Mouse (Mus musculus) cerebellum, adult (tissue): ENCODE measurements around the gene Hdhd5.

ENCODE experiments used
- ATAC-seq: cut with Nextera tagmentation; 2 replicates; pipeline ENCODE4 v1.9.2; 2017; ENCODE audit warnings: mild to moderate bottlenecking, moderate library complexity, mixed read lengths; ENCODE audit not compliant: insufficient number of reproducible peaks, low FRiP score, low TSS enrichment

Gene Hdhd5

DNA sequence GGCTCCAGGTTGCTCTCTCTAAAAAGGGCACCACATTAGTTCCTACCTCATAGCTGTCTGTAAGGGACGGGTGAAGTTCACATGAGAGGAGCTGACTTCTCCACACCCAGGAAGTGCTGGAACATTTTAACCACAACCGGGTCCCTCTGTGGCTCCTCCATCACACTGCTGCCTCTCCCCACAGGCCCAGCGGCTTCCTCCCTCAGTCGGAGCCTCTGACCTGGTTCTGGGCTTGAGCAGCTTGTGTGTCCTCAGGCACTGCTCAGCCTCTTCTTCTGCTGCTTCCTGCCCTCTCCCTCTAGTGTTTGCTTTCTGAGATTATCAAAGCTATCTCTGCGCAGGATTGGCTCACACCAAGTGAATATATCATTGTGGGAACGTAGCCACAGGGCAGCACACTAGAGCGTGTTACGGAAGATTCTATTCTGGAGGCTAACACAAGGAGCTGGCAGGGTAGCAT is 45.0 kb downstream of the Hdhd5 start:
- ATAC-seq = peak; percentile 80

DNA sequence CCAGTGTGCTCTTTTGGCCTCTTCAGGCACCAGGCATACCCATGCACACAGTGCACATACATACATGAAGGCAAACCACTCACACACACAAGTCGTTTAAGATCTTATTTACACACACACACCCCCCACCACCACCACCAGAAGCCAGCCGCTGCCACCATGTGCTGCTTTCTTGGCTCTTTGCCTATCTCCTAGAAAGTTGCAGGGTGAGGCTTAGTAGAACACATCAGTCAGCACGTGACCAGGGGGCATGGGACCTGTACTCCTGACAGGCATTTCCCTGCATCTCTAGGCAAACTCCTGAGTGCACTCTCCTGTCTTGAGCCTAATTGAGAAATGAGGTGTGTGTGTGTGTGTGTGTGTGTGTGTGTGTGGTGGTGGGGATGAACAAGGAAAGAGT is 46.1 kb downstream of the Hdhd5 start:
- no peak for ATAC-seq

DNA sequence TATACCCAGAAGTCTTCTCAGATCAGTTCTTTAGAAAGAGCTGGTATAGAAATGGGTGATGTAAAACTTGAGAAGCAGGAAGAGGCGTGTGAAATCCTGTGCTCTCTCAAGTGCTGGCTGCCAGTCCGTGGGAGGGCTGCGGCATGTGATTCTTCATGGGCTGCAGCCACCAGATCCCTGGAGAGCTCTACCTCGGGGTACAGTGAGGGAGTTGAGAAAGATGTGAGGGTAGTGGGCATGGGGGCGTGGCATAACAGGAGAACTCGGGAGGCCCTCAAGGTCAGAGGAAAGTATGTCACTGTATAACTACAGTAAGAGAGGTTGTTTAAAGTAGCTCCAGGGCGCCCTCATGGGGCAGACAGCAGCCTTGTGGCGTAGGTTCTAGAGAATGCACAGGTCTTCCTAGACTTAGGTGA is 47.9 kb downstream of the Hdhd5 start:
- ATAC-seq = no peak

DNA sequence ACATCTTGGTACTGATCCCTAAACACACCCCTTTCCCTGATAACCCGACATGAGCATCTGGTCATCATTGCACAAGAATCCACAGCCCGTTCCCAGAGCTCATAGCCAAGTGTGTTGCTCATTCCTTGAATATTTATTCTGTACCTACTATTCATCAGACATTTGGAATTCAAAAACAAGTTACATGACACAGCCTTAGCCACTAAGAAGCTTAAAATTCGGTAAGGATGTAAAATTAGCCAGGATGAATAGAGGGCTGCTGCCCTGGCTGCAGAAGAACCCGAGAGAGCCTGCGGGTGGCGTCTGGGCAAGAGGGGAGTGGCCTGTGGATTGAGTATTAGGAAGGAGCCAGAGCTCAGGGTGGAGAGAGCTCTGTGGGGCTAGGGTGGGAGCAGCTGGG is 48.4 kb downstream of the Hdhd5 start:
- no peak for ATAC-seq

DNA sequence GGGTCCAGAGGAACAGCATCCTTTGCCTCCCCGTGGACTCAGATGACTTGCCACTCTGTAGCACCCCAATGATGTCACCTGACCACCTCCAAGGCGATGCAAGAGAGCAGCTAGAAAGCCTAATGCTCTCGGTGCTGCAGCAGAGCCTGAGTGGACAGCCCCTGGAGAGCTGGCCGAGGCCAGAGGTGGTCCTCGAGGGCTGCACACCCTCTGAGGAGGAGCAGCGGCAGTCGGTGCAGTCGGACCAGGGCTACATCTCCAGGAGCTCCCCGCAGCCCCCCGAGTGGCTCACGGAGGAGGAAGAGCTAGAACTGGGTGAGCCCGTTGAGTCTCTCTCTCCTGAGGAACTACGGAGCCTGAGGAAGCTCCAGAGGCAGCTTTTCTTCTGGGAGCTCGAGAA is 49.1 kb downstream of the Hdhd5 start:
- ATAC-seq = no peak

DNA sequence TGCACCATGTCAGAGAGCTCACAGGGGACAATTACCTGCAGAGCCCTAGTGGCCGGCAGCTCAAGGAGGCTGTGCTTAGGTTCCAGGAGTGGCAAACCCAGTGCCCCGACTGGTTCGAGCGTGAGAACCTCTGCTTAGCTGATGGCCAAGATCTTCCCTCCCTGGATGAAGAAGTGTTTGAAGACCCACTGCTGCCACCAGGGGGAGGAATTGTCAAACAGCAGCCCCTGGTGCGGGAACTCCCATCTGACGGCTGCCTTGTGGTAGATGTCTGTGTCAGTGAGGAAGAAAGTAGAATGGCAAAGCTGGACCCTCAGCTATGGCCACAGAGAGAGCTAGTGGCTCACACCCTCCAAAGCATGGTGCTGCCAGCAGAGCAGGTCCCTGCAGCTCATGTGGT is 49.6 kb downstream of the Hdhd5 start:
- ATAC-seq = no peak

DNA sequence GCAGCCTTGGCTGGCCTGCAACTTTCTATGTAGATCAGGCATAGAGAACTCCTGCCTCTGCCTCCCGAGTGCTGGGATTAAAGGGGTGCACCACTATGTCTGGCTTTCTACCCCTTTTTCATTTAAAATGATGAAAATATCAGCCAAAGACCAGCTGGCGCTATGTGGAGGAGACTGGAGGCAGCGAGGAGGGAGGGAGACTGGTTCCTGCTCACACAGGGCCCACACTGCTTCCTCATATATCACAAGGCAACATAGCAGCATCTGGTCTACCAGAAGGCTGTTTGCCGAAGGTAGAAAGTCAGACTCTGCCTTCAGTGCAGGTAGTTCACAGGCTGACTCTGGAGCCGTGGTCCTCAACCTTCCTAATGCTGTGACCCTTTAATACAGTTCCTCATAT is 50.8 kb downstream of the Hdhd5 start:
- ATAC-seq = no peak

DNA sequence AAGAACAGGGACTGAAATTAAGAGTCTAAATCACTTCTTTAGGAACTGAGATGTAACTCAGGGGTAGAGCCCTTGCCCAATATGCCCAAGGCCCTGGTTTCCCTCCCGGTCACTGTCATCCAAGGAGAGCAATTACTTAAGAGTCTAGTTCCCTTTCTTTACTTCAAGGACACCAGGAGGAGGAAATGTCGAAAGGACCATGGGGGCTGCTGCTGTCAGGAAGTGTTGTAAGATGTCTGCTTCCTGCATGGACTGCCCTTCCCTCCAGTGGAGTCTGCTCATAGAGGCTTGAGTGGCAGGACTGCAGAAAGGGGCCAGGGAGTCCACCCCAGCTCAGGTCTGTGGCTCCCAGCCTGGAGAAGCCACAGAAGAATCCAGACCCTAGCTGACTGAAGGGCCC is 51.8 kb downstream of the Hdhd5 start:
- ATAC-seq = no peak

DNA sequence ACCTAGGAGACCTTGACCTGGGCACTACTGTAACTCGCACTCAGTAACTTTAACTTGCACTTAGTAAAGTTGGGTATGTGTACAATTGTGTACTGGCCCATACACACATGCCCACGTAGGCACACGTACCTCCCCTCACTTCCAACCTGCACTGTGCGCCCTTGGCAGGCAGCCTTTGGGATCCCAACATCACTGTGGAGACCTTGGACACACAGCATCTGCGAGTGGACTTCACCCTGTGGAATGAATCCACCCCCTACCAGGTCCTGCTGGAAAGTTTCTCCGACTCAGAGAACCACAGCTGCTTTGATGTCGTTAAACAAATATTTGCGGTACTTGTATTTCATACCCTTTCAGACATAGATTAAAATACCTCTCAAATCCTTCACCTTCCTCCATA is 55.8 kb downstream of the Hdhd5 start:
- no peak for ATAC-seq

DNA sequence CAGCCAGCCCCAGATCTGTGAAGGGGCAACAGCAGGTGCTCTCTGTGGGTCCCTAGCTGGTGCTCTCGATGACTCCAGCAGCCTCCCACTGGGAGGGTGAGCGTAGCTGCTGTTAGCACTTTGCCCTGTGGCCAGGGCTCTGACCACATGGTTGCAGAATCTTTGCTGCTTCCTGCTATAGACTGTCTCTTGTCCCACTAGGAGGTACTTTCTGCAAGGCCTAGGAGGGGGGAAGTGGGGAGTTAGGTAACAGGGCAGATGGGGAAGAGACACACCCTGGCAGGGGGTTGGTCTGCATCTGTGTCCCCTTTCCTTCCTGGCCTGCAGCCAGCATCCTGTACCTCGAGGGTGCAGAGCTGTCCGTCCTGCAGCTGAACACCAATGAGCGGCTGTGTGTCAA is 57.7 kb downstream of the Hdhd5 start:
- peak; percentile 26; the same call in 1 of the 2 replicates for ATAC-seq

DNA sequence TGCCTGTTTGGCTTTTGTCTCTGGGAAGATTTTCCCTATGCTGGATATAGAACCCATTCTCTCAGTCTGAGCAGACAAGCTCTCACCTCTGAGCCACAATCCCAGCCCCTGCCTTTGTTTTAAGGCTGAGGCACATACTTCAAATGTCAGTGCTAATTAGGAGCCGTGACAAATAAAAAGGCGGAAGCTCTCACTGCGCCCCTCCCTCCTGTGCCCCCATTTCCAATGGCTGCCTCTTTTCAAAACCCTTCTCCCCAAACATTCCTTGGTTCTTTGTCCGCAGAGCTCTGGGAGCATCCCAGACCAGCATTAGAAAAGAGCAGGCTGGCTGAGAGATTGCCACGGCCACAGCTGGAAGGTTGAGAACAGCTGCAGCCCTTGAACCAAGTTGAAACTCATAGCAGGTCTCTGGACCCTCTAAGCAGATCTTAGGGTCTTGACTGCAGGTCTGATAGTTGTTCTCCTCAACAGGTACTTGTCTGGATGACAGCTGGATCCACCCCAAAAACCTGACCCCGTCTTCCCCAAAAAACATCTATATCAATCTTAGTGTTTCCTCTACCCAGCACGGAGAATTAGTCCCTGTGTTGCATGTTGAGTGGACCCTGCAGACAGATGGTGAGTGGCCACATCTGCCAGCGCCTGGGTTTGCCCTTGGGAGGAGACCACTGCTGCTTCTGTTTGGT is 58.5 kb downstream of the Hdhd5 start:
- ATAC-seq = no peak

DNA sequence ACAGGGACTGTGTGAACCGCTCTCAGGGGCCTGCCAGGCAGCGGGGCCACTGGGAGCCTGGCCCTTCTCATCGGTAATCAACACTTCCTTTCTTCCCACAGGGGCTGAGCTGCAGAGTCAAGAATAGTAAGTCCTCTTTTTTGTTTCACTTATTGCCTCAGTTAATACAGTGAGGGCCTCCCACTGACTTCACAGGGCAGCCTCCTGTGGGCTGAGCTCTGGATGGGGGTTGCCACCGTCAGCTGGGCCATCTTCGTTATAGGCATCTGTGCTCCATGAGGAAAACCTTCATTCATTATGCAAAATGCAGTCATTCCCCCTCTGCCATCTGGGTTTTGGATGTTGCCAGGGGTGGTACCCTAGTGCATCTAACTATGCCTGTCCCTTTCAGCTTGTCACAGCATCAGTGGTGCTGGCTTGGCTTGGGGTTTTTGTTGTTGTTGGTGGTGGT is 59.1 kb downstream of the Hdhd5 start:
- no peak for ATAC-seq

DNA sequence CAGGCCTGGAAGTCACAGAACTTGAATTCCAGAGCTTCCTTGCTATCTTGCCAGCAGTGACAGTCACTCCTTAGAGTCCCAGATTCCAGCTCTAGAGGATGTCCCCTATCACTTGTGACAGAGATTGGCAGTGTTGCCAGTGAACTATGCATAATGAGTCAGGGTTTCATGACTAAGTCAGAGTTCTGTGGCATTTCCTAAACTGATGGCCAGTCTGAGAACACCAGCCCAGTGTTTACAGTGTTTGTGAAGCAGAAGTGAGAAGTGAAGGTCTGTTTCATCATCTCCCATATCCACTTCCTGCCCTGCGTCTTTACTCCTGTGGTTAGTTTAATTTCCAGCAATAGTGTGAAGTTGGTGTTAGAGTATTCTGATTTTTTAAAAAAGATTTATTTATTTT is 60.5 kb downstream of the Hdhd5 start:
- no peak for ATAC-seq

DNA sequence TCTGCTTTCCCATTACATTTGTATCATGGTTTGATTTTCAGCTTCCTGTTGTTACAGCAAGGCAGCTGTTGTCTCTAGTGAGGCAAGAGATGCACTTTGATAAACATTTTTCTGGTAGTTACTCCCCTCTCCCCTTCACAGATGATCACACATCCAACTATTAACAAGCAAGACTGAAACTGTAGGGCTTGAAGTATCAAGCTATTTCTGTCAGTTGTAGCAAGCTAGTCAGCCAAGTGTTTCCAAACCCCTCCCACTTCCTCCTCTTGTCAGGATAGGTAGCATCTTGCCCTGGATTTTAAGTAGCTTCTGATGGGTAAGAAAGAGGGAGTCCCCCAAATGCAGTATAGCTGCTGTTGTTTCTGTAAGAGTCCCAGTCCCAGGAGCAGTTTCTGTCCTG is 61.3 kb downstream of the Hdhd5 start:
- no peak for ATAC-seq

DNA sequence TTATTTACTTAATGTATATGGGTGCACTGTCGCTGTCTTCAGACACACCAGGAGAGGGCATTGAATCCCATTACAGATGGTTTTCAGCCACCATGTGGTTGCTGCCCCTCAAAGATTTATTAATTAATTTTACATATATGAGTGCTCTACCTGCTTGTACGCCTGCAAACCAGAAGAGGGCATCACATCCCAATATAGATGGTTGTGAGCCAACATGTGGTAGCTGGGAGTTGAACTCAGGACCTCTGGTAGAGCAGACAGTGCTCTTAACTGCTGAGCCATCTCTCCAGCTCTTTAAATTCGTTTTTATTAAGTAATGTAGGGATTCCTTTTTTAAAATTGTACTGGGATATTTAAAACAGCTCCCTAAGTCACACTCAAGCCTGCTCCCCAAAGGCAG is 61.9 kb downstream of the Hdhd5 start:
- no peak for ATAC-seq

DNA sequence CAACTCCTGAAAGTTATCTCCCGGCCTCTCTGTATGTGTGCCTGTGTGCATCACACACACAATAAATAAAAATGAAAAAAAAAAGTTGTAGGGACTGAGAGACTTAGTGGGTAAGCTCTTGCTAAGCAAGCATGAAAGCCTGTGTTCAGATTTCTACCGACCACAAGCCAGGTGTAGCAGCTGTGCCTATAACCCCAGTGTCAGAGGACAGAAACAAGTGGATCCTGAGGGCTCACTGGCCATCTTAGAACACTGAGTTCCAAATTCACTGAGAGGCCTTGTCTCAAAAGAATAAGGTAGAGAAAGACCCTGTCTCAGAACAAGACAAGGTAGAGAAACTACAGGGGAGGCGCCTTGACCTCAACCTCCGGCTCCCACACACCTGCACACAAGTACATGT is 62.9 kb downstream of the Hdhd5 start:
- no peak for ATAC-seq

DNA sequence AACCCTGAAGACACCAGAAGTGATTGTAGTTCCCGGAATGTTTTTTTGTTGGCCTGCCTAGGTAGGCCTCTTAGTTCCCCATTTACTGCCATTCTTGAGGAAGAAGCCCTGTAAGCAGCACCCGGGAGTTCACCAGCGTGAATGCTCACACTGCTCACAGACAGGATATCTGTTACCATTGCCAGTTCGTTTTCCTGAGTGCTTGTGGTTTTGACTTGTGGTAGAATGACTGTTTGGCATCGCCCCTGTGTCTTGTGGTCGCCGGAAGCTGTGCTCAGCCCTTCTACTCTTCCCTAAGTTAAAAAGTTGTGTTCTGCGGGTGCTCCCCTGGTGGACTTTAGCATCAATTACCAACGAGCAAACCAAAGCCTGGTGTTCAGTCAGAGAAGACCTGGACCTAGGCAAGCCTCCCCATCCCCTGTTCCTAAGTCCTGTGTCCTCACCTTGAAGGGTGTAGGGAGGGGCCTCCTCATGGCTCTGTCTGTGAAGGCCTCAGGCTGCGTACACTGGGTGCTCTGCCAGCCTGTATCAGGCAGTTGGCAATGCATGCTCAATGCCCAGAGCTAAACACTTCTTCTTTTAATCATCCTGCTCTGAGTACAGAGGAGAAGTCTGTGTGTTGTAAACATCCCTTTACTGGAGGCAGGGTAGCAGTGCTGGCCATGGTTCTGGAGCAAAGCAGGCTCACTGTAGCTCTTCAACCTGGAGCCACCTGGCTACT is 64.3 kb downstream of the Hdhd5 start:
- no peak for ATAC-seq

DNA sequence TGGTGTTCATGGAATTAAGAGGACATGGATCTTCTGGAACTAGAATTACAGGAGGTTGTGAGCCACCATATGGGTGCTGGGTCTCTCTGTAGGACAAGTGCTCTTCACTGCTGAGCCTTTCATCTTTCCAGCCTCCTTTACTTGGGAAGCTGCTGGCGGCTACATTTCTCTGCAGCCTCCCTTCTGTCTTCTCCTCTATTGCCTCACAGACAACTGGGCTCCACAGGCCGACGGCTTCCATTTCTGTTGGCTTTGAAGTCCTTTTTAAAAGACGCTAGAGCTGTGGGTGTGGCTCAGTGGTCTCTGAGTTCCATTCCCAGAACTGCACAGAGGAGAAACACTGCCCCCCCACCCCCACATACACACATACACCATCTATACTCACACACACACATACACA is 65.7 kb downstream of the Hdhd5 start:
- ATAC-seq = no peak

DNA sequence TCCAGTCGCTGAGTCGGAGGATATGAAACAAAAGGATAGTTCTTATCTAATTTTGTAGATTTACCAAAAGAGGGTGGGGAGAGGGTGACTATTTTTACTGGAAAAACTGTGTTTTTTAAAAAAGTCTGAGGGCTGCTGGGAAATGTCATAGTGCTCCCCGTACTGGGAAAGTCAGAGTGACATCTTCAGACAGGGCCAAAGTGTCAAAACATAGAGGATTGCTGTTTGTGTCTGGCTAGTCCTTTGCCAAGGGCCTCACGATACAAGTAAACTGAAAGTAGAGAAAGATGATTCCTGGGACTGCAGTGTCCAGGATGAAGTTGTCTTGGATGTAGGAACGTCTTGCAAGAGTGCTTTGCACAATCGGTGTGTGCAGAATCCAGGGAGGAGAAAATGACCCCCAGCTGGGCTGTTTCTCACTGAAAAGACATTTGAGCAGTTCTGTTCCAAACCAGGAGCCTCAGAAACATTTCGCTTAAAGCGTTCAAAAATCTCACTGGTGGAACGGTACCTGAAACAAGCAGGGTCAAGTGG is 66.6 kb downstream of the Hdhd5 start:
- ATAC-seq = no peak

DNA sequence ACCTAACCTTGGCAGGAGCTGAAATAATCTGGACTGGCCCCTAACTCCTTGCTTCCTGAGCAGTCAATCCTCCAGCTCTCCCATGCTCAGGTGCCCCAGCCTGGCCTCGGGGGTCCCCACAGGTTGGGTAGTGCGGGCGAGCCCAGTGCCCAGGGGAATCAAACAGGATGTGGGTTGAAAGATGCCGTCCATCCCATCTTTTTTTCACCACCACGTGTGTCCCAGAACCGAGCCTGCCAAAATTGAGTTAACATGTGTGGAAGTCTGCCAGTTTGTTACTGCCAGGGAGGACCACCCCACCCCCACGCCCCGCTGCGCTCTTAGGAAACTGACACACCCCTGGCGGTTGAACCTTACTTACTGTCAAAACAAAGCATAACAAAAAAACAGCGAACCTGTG is 67.2 kb downstream of the Hdhd5 start:
- no peak for ATAC-seq

DNA sequence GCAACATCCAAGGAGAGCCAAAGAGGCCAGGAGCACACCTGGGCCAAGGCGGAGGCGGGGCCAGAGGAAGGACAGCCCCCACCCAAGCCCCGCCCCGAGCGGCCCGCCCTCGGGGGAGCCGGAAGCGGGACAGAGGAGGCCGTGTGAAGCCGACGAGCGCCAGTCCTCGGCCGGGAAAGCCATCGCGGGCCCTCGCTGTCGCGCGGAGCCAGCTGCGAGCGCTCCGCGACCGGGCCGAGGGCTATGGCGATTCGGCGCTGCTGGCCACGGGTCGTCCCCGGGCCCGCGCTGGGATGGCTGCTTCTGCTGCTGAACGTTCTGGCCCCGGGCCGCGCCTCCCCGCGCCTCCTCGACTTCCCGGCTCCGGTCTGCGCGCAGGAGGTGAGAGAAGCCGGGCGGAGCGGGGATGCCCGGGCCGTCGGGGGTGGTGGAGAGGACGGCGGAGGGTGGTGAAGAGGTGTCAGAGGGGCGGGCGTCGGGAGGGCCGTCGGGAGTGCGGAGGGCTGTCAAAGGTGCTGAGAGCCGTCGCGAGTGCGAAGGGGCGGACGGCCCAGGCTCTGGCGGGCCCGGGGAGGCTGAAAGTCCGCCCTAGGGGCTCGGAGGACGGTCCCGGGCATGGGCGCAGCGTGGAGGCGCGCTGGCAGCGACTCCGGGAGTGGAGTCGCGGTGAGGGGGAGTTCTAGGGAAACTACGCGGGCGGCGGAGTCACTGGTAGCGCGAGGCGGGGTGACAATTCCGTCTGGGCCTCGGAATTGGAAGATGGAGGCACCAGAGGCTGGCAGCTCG is 67.8 kb downstream of the Hdhd5 start, which contains the start of gene Il17ra:
Il17ra (plus strand) TSS at position 162 of the 786 bp plus-strand sequence.
- ATAC-seq = 0 out of 2 replicates have a peak, but pooled peaks have one; percentile 31
